Mouse (Mus musculus) CD4-positive helper T cell, adult 2 months (primary cell): ENCODE measurements around the gene Mrpl52.

Experiments used
- DNase-seq: peaks from one replicate; pipeline ENCODE4 v3.0.0-alpha.2; 2012; ENCODE audit warnings: low read depth, missing footprints, low spot score

The Mrpl52 gene

DNA sequence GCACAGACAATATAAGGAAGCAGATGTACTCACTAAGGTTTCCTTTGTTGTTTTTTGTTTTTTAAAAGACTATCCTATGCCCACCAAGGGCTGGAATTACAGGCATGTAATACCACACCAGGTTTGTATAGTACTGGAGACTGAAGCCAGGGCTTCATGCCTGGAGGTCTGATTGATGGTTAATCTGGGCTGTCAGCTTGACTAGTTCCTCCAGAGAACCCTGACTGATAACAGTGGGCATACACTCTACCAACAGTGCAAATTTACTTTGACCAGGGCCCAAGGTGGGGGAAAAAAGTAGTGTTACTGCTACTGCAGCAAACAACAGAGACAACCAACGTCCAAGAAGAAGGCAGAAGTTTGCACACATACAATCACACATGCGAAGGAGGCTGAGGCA is 44.8 kb downstream of the Mrpl52 start:
- DNase-seq = no peak

- DNase-seq = no peak
These were observed 46.0 kb downstream of the Mrpl52 start for GRCm38 (mm10) chr14:54472671-54473070.

GRCm38 (mm10) chr14:54474744-54475143 is 48.0 kb downstream of the Mrpl52 start:
- DNase-seq = no peak

DNA sequence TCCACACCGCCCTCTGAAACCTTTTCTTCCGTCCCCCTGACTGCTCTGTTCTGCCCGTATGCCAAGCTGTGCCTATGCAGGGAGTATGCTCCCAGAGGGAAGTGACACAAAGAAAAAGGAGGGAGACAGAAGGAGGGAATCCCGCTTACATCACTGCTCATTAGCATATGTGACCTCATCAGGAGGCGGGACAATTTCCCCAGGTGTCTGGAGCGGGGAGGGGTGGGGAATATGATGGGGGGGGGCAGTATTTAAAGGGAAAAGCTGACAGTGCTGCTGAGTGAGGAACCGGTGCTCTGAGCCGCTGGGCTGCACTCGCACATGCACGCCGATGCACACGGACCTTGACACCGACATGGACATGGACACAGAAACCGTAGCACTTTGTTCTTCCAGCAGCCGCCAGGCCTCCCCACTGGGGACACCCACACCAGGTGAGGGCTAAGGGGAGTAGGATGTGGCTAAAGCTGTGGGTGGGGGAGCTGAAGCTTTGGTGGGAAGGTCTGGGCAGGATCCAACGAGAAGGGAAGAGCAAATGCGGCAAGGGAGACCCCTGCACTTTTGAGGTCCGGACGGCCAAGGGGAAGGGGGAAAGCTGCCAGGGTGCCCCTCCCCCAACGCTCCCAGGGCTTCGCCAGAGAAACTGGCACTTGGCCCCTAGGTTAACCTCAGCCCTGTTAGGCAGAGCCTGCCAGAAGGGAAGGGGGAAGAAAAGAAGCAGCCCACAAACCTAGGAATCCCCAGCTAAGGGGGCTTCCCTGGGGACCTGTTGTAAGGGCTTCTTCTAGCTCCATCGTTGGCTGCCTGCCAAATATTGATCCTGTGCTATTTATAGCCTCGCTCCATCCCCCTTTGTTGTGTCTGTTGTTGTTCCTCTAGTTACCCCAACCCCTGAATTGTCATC is 49.5 kb downstream of the Mrpl52 start, which contains the start of gene Rem2:
Gene Rem2, plus strand, starts transcription at position 160 of the 904 bp plus-strand sequence.
- DNase-seq = no peak

DNA sequence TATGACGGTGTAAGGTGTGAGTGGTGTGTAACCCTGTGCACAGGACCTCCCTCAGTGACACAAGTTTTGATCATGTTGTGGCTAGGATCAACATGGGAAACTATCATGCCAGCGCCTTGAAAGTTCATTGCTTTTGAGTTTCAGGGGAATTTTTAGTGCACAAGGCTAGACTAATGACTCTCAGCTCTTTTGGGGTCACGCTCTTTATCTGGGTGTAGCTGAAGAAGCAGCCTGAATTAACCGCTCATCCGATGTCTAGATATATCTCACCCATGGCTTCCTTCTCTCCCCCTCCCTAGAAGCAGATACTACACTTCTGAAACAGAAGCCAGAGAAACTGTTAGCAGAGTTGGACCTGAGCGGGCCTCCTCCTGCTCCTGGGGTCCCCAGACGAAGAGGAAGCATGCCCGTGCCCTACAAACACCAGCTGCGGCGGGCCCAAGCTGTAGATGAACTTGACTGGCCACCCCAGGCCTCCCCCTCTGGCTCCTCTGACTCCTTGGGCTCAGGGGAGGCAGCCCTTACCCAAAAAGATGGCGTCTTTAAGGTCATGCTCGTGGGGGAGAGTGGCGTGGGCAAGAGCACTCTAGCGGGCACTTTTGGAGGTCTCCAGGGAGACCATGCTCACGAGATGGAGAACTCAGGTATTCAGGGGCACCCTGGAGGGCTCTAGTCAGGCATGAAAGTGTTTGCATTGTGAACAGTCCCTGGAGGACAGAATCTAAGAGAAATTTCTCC is 50.6 kb downstream of the Mrpl52 start:
- DNase-seq = no peak
